Mouse (Mus musculus) small intestine, adult 2 months (tissue): ENCODE data around the gene Mrpl18.

Experiments used
- CTCF ChIP-seq: fragments of 200-500 bp; IDR thresholded peaks from 2 replicates; pipeline ENCODE4 v1.5.1; 2012; ENCODE audit warnings: low read depth, mild to moderate bottlenecking, control low read depth, inconsistent platforms, low read length, moderate library complexity, mixed read lengths; ENCODE audit not compliant: insufficient replicate concordance, insufficient read length; ENCODE audit errors: extremely low read depth
- POLR2A ChIP-seq: fragments of 200-500 bp; IDR thresholded peaks from 2 replicates; pipeline ENCODE4 v1.6.1; 2012; ENCODE audit warnings: low read depth, mild to moderate bottlenecking, control low read depth, inconsistent platforms, low read length, moderate library complexity

DNA sequence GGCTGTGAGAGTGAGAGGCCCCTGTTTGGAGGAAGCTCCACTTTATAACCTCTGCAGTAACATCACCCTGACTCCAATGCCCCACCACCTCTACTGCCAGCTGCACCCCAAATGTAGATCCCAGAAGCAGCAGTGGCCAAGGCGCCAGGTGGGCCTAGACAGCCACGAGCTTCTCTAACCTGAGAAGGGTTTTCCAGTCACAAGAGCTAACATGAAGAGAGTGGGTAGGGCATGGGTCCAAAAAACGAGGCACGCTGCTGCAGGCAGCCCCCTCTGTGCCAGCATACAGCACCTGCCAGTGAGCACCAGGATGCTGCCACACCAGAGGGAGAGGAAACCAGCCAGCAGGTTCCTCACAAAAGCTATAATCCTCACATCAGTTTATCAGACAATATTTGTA lies 25.1 kb downstream of the Mrpl18 start:
- TF ChIP-seq POLR2A = no peak
- TF ChIP-seq CTCF = no peak
